Mouse (Mus musculus): ENCODE data around the gene Mcm6.

DNA sequence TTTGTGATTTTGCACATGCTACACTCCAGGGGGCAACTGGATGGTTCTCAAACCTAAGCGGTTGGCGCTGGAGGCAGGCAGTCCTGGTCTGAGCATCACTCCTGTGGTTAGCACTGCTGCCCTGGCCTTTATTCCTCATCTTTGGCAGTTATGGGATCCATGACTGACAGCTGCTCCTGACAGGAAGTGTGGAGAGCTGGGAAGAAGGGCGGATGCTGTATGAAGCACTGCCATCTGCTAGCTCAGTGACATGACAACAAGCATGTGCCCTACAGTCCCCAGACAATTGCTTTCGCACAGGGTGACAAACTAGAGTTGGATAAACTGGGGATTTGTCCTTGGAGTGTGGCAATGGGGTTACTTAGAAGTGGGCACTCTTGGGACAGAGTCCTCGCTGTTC, 69.2 kb downstream of the Mcm6 start:
- TF ChIP-seq EP300 (IDR thresholded peaks at IDR 0.05; ENCODE audit: insufficient read depth, low read depth, low read length) (no peak), CTCF (IDR thresholded peaks at IDR 0.05) (no peak), POLR2A (IDR thresholded peaks at IDR 0.05; ENCODE audit: insufficient read depth, low read depth, low read length) (no peak)
